Mouse (Mus musculus) heart, embryonic 16.5 days (tissue): ENCODE measurements at regions not wholly inside any gene's neighbourhood (a gene's known extent, or its start where the extent isn't known, plus 50 kb on each side); places are given as distances from the start of the nearest gene placed in this dataset.

Experiments
- ATAC-seq: fragments of 200-750 bp; cut with Nextera tagmentation; replicated peaks from 2 replicates; pipeline ENCODE4 v1.8.0; 2017; ENCODE audit warnings: moderate number of reproducible peaks; ENCODE audit not compliant: insufficient read depth, low FRiP score; ENCODE audit errors: extremely low read depth
- H3K27ac ChIP-seq: fragments of 300-500 bp; sonication (generic); 2 replicates; pipeline ENCODE4 v1.5.1; 2014; ENCODE audit warnings: mild to moderate bottlenecking, low read length, control low read depth, moderate library complexity
- H3K27me3 ChIP-seq: fragments of 300-500 bp; sonication (generic); 2 replicates; pipeline ENCODE4 v1.6.1; 2014; ENCODE audit warnings: low read length, mixed read lengths; ENCODE audit not compliant: control insufficient read depth, insufficient read depth
- H3K36me3 ChIP-seq: fragments of 300-500 bp; sonication (generic); 2 replicates; pipeline ENCODE4 v1.6.1; 2014; ENCODE audit not compliant: control insufficient read depth, insufficient read depth
- H3K4me1 ChIP-seq: fragments of 300-500 bp; sonication (generic); 2 replicates; pipeline ENCODE4 v1.6.1; 2014; ENCODE audit warnings: low read length, mixed read lengths; ENCODE audit not compliant: control insufficient read depth, insufficient read depth
- H3K4me2 ChIP-seq: fragments of 300-500 bp; sonication (generic); 2 replicates; pipeline ENCODE4 v1.6.1; 2014; ENCODE audit warnings: low read depth, mild to moderate bottlenecking, control low read depth, low read length
- H3K4me3 ChIP-seq: fragments of 300-500 bp; sonication (generic); 2 replicates; pipeline ENCODE4 v1.5.1; 2014; ENCODE audit warnings: mild to moderate bottlenecking, control low read depth, low read length
- H3K9ac ChIP-seq: fragments of 300-500 bp; sonication (generic); 2 replicates; pipeline ENCODE4 v1.6.1; 2014; ENCODE audit warnings: low read length, control low read depth
- H3K9me3 ChIP-seq: fragments of 300-500 bp; sonication (generic); replicated peaks from 2 replicates; pipeline ENCODE4 v1.6.1; 2016; ENCODE audit warnings: low read length; ENCODE audit not compliant: control insufficient read depth
- WGBS: fragments of 180-500 bp; shearing (Covaris S2); extraction: QIAGEN DNeasy Blood & Tissue Kit; methylation state at CpG from one replicate; pipeline ENCODE4 v1.1.7; 2014; 5-methylcytosine and 5-hydroxymethylcytosine counted together

DNA sequence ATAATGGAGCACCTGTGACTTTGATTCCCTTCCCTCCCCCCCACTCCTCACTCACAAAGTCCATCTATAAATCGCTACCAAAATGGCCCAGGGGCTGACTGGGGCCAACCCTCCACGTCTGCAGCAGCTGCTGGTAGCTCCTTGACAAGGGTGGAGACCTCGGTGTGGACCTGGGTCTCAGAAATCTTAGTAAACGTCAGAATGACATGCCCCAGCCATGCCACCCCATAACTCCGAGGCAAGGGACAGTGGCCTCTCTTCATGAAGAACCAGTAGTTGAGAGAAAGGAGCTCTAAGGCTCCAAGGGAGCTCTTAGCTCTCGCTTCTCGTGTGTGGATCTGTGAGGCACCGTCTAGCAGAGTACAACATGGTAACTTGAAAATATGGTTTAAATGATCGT is 398.4 kb downstream of the Zfp536 start:
- 72% methylated on average over 9 of the region's 9 CpGs for WGBS

DNA sequence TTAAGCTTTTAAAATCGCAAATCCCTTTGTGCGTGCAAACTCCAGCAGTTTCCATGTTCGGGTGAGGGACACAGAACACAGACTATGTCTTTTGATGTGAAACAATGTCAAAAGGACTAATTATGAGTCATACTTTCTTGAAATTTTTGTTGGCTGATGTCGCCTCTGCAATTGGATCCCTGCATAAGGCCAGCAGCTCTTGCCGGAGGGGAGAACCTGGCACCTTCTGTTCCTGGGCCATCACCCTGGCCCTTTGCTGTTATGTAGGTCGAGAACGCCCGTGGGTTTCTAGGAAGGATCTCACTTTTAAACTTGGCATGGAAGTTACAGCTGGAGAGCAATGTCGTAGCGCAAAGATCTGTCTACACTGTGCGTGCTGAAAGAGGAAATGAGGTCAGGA is 397.9 kb downstream of the Zfp536 start:
- no peaks in the 10 kb centered on the region for H3K9me3 ChIP-seq
- whole genome bisulfite sequencing = 51% methylated on average over 11 of the region's 11 CpGs

More for the DNA sequence above, 398.4 kb downstream of the Zfp536 start:
- Histone ChIP-seq H3K27me3 (peaks cover 2% of the 10 kb centered on the region; the same call in 1 of the 2 replicates), H3K4me3 (no peak overlapping the region), H3K4me2 (no peak overlapping the region), H3K36me3 (no peaks in the 10 kb centered on the region), H3K27ac (no peak overlapping the region), H3K9ac (no peak overlapping the region), H3K9me3 (no peaks in the 10 kb centered on the region), H3K4me1 (peaks cover 9% of the 10 kb centered on the region; the same call in 1 of the 2 replicates)
- ATAC-seq = no peak

DNA sequence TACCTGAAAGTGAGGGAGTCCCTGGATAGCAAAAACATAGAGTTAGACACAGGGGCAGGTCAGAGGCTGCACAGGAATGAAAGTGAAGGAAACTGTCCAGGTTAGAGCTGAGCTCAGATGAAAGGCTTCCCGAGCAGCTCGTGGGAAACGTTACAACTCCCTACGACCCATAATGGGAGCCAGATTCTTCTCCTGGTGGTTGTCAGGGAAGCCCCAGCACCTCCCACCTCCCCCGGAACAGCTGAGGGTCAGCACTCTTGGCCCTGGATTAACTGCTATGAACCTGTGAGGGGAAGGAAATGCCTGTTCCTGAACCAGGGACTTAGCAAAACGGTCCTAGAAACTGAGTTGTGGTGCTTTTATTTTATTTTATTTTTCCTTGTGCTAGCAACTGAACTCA is 397.2 kb downstream of the Zfp536 start:
- Histone ChIP-seq H3K4me3 (no peak overlapping the region), H3K9me3 (no peaks in the 10 kb centered on the region), H3K9ac (no peak overlapping the region), H3K27me3 (peaks cover 2% of the 10 kb centered on the region; the same call in 1 of the 2 replicates), H3K27ac (no peak overlapping the region), H3K36me3 (no peaks in the 10 kb centered on the region), H3K4me1 (peaks cover 9% of the 10 kb centered on the region; the same call in 1 of the 2 replicates), H3K4me2 (no peak overlapping the region)
- ATAC-seq = no peak
- 25% methylated on average over 6 of the region's 6 CpGs for WGBS

More for the DNA sequence above, 397.9 kb downstream of the Zfp536 start:
- Histone ChIP-seq H3K4me3 (no peak overlapping the region), H3K36me3 (no peaks in the 10 kb centered on the region), H3K9ac (no peak overlapping the region), H3K4me2 (no peak overlapping the region), H3K27me3 (peaks cover 2% of the 10 kb centered on the region; the same call in 1 of the 2 replicates), H3K4me1 (peaks cover 9% of the 10 kb centered on the region; the same call in 1 of the 2 replicates), H3K27ac (no peak overlapping the region)
- no peak for ATAC-seq

DNA sequence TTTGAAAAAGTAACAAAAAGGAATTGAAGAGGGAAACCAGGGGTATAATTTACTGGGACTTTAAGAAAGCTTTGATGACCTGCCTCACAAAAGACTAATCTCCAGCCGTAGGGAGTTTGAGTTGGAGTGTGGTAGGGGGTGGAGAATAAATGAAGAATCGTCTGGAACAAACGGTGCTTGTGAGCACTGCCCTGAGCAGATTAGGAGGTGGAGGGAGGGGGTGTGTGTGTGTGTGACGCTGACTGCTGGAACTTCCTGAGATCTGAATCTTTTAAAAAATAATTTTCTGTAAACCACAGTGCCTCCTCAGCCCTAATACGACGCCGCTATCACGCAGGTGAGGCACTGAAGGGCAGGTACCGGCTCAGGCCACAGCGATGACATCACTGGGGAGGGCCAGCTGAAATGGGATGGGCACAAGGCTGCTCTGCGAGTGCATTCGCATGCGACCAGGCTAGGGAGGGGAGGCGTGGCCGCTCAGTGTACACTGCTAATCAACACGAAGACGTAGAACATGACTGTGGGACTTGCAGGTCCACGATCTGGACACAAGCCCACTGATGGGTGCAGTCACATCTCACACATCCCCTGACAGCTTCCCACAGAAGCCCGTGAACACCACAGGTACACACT is 395.4 kb downstream of the Zfp536 start:
- Histone ChIP-seq H3K9me3 (no peaks in the 10 kb centered on the region), H3K4me3 (no peak overlapping the region), H3K4me1 (peaks cover 9% of the 10 kb centered on the region; the same call in 1 of the 2 replicates), H3K27me3 (peaks cover 2% of the 10 kb centered on the region; the same call in 1 of the 2 replicates), H3K27ac (no peak overlapping the region), H3K9ac (no peak overlapping the region), H3K4me2 (peak overlapping the region; percentile 47; the same call in 1 of the 2 replicates), H3K36me3 (no peaks in the 10 kb centered on the region)
- 33% methylated on average over 19 of the region's 19 CpGs for WGBS
- no peak for ATAC-seq

DNA sequence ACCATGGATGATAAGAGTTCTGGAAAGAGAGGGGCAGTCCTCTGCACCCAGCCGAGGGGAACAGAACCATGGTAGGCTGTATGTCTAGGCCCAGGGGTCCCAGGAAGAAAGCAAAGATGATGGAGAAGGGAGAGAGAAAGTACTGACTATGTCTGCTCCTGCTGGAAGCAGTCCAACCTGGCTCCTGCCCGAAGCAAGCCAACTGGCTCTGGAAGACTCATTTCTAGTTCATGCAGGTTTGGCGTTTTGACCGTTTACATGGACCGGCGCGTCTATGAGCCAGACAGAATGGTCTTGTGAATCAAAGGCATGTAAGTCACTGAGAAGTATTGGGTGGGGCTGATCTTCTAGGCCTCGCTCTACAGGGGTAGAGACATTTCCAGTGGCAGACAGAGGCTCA is 385.6 kb downstream of the Zfp536 start:
- H3K27me3 ChIP-seq = no peaks in the 10 kb centered on the region
- no peak overlapping the region for H3K27ac ChIP-seq
- WGBS = 88% methylated on average over 8 of the region's 8 CpGs
- H3K36me3 ChIP-seq = no peaks in the 10 kb centered on the region
- no peak overlapping the region for H3K4me2 ChIP-seq
- no peak overlapping the region for H3K9ac ChIP-seq
- H3K4me3 ChIP-seq = no peak overlapping the region
- no peak for ATAC-seq
- H3K9me3 ChIP-seq = no peaks in the 10 kb centered on the region
- no peaks in the 10 kb centered on the region for H3K4me1 ChIP-seq

DNA sequence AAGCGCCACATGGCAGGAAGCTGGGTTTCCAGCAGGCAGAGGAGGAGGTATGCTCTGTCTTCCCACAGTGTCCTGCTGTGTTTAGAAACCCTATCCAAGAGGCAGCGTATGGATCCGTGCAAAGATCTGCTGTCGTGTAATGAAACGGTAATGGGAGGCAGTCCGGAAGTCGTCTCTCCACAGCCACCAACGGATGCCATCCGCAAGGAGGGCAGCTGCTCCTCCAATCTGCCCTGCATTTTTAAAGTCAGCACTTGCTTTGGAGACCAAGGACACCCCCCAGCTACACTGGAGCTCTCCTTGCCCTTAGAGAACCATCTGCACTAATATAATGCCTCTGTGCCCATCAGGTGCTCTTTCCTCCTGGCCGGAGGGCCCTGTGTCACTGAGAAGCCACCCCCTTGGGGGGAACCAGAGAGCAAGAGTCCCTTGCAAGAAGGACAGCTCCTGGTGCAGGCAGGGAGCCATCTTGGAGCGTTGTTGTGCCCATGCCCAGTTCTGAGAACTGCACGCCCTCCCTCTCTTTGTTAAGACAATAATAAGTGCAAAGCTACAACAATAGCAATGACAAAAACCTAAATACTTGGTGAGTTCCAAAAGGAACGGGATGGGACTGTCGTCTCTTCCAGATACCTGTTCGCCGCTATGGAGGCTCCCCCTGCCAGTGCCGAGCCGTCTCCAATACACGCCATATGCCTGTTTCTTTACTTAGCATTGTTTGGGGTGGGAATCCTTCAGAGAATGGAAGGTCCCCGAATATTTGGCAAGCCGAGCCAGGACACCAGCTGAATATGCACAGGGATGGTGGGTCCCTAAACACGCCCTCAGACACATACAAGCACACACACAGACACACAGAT is 384.4 kb downstream of the Zfp536 start:
- Histone ChIP-seq H3K36me3 (no peaks in the 10 kb centered on the region), H3K27me3 (no peaks in the 10 kb centered on the region), H3K4me3 (no peak overlapping the region), H3K9ac (no peak overlapping the region), H3K4me2 (no peak overlapping the region), H3K27ac (no peak overlapping the region), H3K4me1 (no peaks in the 10 kb centered on the region), H3K9me3 (no peaks in the 10 kb centered on the region)
- 84% methylated on average over 22 of the region's 22 CpGs for WGBS
- ATAC-seq = no peak

DNA sequence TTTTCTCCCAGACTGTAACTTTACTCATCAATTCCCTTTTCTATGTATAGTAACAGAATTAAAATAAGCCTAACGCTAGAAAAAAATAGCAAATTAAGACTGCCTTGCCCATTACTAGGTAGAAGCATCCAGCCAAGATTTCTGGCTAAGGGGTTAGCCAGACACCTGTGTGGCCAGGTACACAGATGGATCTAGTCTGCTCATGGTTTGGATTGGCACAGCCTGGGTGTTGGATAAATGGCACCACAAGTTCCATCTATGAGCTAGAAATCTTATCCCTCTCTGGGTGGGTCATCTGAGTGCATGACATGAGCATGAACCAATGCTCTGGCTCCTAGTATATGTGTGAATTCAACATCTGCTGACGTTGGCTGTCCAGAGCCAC is 383.7 kb downstream of the Zfp536 start:
- no peaks in the 10 kb centered on the region for H3K4me1 ChIP-seq
- no peaks in the 10 kb centered on the region for H3K27me3 ChIP-seq
- no peaks in the 10 kb centered on the region for H3K9me3 ChIP-seq
- no peak overlapping the region for H3K27ac ChIP-seq
- no peak overlapping the region for H3K4me3 ChIP-seq
- no peak overlapping the region for H3K9ac ChIP-seq
- no peak overlapping the region for H3K4me2 ChIP-seq
- no peak for ATAC-seq
- H3K36me3 ChIP-seq = no peaks in the 10 kb centered on the region
- WGBS = 74% methylated on average over 2 of the region's 2 CpGs

DNA sequence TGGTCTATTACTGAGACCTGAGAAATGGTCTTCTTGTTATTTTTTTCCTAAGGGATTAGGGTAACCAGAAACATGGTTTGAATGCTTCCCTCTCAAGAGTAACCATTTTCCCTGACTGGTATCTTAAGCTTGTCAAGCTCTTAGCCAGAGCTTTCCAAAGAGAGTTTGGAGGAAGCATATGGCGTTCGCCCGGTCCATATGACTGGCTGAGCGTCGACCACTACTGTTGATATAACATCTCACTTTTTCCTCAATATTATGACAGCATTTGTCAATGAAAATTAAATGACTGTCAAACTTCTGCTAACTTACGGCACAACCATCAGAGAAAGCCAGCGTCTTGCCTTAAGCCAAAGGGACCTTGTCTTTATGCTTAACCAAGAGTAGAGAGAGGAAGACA is 383.2 kb downstream of the Zfp536 start:
- Histone ChIP-seq H3K9ac (no peak overlapping the region), H3K27ac (no peak overlapping the region), H3K36me3 (no peaks in the 10 kb centered on the region), H3K4me3 (no peak overlapping the region), H3K4me2 (no peak overlapping the region), H3K9me3 (no peaks in the 10 kb centered on the region), H3K4me1 (no peaks in the 10 kb centered on the region), H3K27me3 (no peaks in the 10 kb centered on the region)
- 92% methylated on average over 7 of the region's 7 CpGs for WGBS
- ATAC-seq = no peak

DNA sequence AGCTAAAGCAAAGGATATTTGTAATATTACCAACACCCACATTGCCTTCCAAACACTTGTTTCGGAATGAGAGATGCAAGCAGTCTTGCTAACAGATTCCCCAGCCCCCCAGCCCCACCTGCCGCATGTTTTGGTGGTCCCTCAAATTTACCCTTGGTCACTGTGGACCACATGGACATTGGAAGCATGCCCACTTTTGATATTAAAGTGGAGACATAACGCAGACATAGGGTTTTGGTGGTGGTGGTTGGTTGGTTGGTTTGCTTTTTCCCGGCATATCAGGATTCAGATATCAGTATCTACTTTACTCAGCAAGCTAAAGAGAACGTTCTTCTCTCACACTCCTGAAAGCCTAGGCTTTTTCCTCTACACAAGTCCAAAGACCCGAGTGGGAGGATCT is 381.3 kb downstream of the Zfp536 start:
- no peaks in the 10 kb centered on the region for H3K4me1 ChIP-seq
- H3K9ac ChIP-seq = no peak overlapping the region
- H3K9me3 ChIP-seq = no peaks in the 10 kb centered on the region
- 66% methylated on average over 6 of the region's 6 CpGs for WGBS
- no peaks in the 10 kb centered on the region for H3K27me3 ChIP-seq
- H3K36me3 ChIP-seq = no peaks in the 10 kb centered on the region
- no peak overlapping the region for H3K4me2 ChIP-seq
- no peak overlapping the region for H3K4me3 ChIP-seq
- H3K27ac ChIP-seq = no peak overlapping the region
- ATAC-seq = no peak
